Mouse (Mus musculus): ENCODE measurements at regions not wholly inside any gene's neighbourhood (a gene's known extent, or its start where the extent isn't known, plus 50 kb on each side); places are given as distances from the start of the nearest gene placed in this dataset.

- Histone ChIP-seq H3K9ac (no peak overlapping the region), H3K36me3 (replicated peaks) (no peaks in the 10 kb centered on the region), H3K4me1 (0 out of 2 replicates have a peak, but pooled peaks cover 3% of the 10 kb centered on the region), H3K4me3 (replicated peaks) (no peak overlapping the region), H3K9me3 (no peaks in the 10 kb centered on the region), H3K4me2 (no peak overlapping the region), H3K27me3 (no peaks in the 10 kb centered on the region), H3K27ac (no peak overlapping the region)
- peak; percentile 36; the same call in 1 of the 2 replicates for ATAC-seq (ENCODE audit: low FRiP score)
- WGBS: 11% methylated on average over 3 of the region's 3 CpGs
Measured at GRCm38 (mm10) chr5:80484676-80485075, 535.3 kb upstream of the Adgrl3 start.

- Histone ChIP-seq H3K36me3 (replicated peaks) (no peaks in the 10 kb centered on the region), H3K27ac (no peak overlapping the region), H3K27me3 (no peaks in the 10 kb centered on the region), H3K4me2 (no peak overlapping the region), H3K9ac (no peak overlapping the region), H3K4me3 (replicated peaks) (no peak overlapping the region), H3K4me1 (0 out of 2 replicates have a peak, but pooled peaks cover 3% of the 10 kb centered on the region), H3K9me3 (no peaks in the 10 kb centered on the region)
- 64% methylated on average over 1 of the region's 1 CpGs for WGBS
- no peak for ATAC-seq (ENCODE audit: low FRiP score)
Measured at GRCm38 (mm10) chr5:80488332-80488731, 531.6 kb upstream of the Adgrl3 start.

GRCm38 (mm10) chr5:80508672-80509071 lies 511.3 kb upstream of the Adgrl3 start:
- H3K9me3 ChIP-seq: no peaks in the 10 kb centered on the region
- no peak overlapping the region for H3K27ac ChIP-seq
- H3K27me3 ChIP-seq: no peaks in the 10 kb centered on the region
- no peak overlapping the region for H3K4me2 ChIP-seq
- no peaks in the 10 kb centered on the region for H3K4me1 ChIP-seq
- H3K36me3 ChIP-seq (replicated peaks): no peaks in the 10 kb centered on the region
- ATAC-seq (ENCODE audit: low FRiP score): peak; percentile 30; the same call in 1 of the 2 replicates
- WGBS: 28% methylated on average over 2 of the region's 2 CpGs
- no peak overlapping the region for H3K4me3 ChIP-seq (replicated peaks)
- H3K9ac ChIP-seq: no peak overlapping the region

GRCm38 (mm10) chr5:80539997-80540396 lies 479.9 kb upstream of the Adgrl3 start:
- no peak for ATAC-seq (ENCODE audit: low FRiP score)
- WGBS: 67% methylated on average over 1 of the region's 1 CpGs
- Histone ChIP-seq H3K9ac (no peak overlapping the region), H3K27me3 (no peaks in the 10 kb centered on the region), H3K9me3 (no peaks in the 10 kb centered on the region), H3K4me2 (no peak overlapping the region), H3K27ac (no peak overlapping the region), H3K4me1 (no peaks in the 10 kb centered on the region), H3K4me3 (replicated peaks) (no peak overlapping the region), H3K36me3 (replicated peaks) (no peaks in the 10 kb centered on the region)

GRCm38 (mm10) chr5:80551673-80552072 lies 468.3 kb upstream of the Adgrl3 start:
- no peaks in the 10 kb centered on the region for H3K4me1 ChIP-seq
- H3K36me3 ChIP-seq (replicated peaks): no peaks in the 10 kb centered on the region
- no peaks in the 10 kb centered on the region for H3K27me3 ChIP-seq
- WGBS: 82% methylated on average over 7 of the region's 7 CpGs
- H3K4me3 ChIP-seq (replicated peaks): no peak overlapping the region
- H3K27ac ChIP-seq: no peak overlapping the region
- H3K9ac ChIP-seq: no peak overlapping the region
- no peak for ATAC-seq (ENCODE audit: low FRiP score)
- no peaks in the 10 kb centered on the region for H3K9me3 ChIP-seq
- no peak overlapping the region for H3K4me2 ChIP-seq

GRCm38 (mm10) chr5:80578741-80579140 lies 441.2 kb upstream of the Adgrl3 start:
- no peak overlapping the region for H3K27ac ChIP-seq
- no peaks in the 10 kb centered on the region for H3K36me3 ChIP-seq (replicated peaks)
- no peaks in the 10 kb centered on the region for H3K27me3 ChIP-seq
- no peaks in the 10 kb centered on the region for H3K4me1 ChIP-seq
- no peaks in the 10 kb centered on the region for H3K9me3 ChIP-seq
- no peak overlapping the region for H3K9ac ChIP-seq
- 96% methylated on average over 1 of the region's 1 CpGs for WGBS
- no peak overlapping the region for H3K4me3 ChIP-seq (replicated peaks)
- no peak for ATAC-seq (ENCODE audit: low FRiP score)
- no peak overlapping the region for H3K4me2 ChIP-seq

GRCm38 (mm10) chr5:80611571-80611970 lies 408.4 kb upstream of the Adgrl3 start:
- H3K27ac ChIP-seq: no peak overlapping the region
- no peaks in the 10 kb centered on the region for H3K36me3 ChIP-seq (replicated peaks)
- no peak overlapping the region for H3K4me3 ChIP-seq (replicated peaks)
- no peak overlapping the region for H3K4me2 ChIP-seq
- WGBS: 97% methylated on average over 3 of the region's 3 CpGs
- no peaks in the 10 kb centered on the region for H3K4me1 ChIP-seq
- no peak overlapping the region for H3K9ac ChIP-seq
- H3K9me3 ChIP-seq: no peaks in the 10 kb centered on the region
- no peaks in the 10 kb centered on the region for H3K27me3 ChIP-seq
- no peak for ATAC-seq (ENCODE audit: low FRiP score)

- no peak for ATAC-seq (ENCODE audit: low FRiP score)
- no peaks in the 10 kb centered on the region for H3K4me1 ChIP-seq
- H3K27ac ChIP-seq: no peak overlapping the region
- H3K4me2 ChIP-seq: no peak overlapping the region
- H3K4me3 ChIP-seq (replicated peaks): no peak overlapping the region
- no peaks in the 10 kb centered on the region for H3K27me3 ChIP-seq
- 73% methylated on average over 3 of the region's 3 CpGs for WGBS
- H3K9ac ChIP-seq: no peak overlapping the region
- no peaks in the 10 kb centered on the region for H3K36me3 ChIP-seq (replicated peaks)
- H3K9me3 ChIP-seq: no peaks in the 10 kb centered on the region
Measured at GRCm38 (mm10) chr5:80627225-80627624, 392.7 kb upstream of the Adgrl3 start.

GRCm38 (mm10) chr5:80659043-80659442 lies 360.9 kb upstream of the Adgrl3 start:
- WGBS: 78% methylated on average over 5 of the region's 5 CpGs
- Histone ChIP-seq H3K4me3 (replicated peaks) (no peak overlapping the region), H3K4me1 (no peaks in the 10 kb centered on the region), H3K9me3 (no peaks in the 10 kb centered on the region), H3K9ac (no peak overlapping the region), H3K27me3 (no peaks in the 10 kb centered on the region), H3K4me2 (no peak overlapping the region), H3K36me3 (replicated peaks) (no peaks in the 10 kb centered on the region), H3K27ac (no peak overlapping the region)
- no peak for ATAC-seq (ENCODE audit: low FRiP score)

- H3K9me3 ChIP-seq: no peaks in the 10 kb centered on the region
- 56% methylated on average over 3 of the region's 3 CpGs for WGBS
Measured at GRCm38 (mm10) chr5:80659530-80659929, 360.4 kb upstream of the Adgrl3 start.

GRCm38 (mm10) chr5:80670258-80670947 lies 349.5 kb upstream of the Adgrl3 start:
- no peaks in the 10 kb centered on the region for H3K4me1 ChIP-seq
- H3K4me3 ChIP-seq (replicated peaks): no peak overlapping the region
- H3K36me3 ChIP-seq (replicated peaks): no peaks in the 10 kb centered on the region
- H3K4me2 ChIP-seq: no peak overlapping the region
- H3K27ac ChIP-seq: no peak overlapping the region
- 86% methylated on average over 7 of the region's 7 CpGs for WGBS
- no peak for ATAC-seq (ENCODE audit: low FRiP score)
- no peaks in the 10 kb centered on the region for H3K9me3 ChIP-seq
- H3K27me3 ChIP-seq: no peaks in the 10 kb centered on the region
- no peak overlapping the region for H3K9ac ChIP-seq

More at GRCm38 (mm10) chr5:80659530-80659929, 360.4 kb upstream of the Adgrl3 start:
- H3K9ac ChIP-seq: no peak overlapping the region
- no peak overlapping the region for H3K4me2 ChIP-seq
- H3K4me1 ChIP-seq: no peaks in the 10 kb centered on the region
- no peaks in the 10 kb centered on the region for H3K27me3 ChIP-seq
- no peak for ATAC-seq (ENCODE audit: low FRiP score)
- no peaks in the 10 kb centered on the region for H3K36me3 ChIP-seq (replicated peaks)
- no peak overlapping the region for H3K4me3 ChIP-seq (replicated peaks)
- H3K27ac ChIP-seq: no peak overlapping the region

- no peaks in the 10 kb centered on the region for H3K36me3 ChIP-seq (replicated peaks)
- WGBS: 40% methylated on average over 2 of the region's 2 CpGs
Measured at GRCm38 (mm10) chr5:80683431-80683830, 336.5 kb upstream of the Adgrl3 start.

GRCm38 (mm10) chr5:80700848-80701247 lies 319.1 kb upstream of the Adgrl3 start:
- no peaks in the 10 kb centered on the region for H3K27me3 ChIP-seq
- H3K9me3 ChIP-seq: no peaks in the 10 kb centered on the region
- no peak overlapping the region for H3K27ac ChIP-seq
- H3K36me3 ChIP-seq (replicated peaks): no peaks in the 10 kb centered on the region
- no peak for ATAC-seq (ENCODE audit: low FRiP score)
- no peak overlapping the region for H3K4me2 ChIP-seq
- no peak overlapping the region for H3K4me3 ChIP-seq (replicated peaks)
- no peak overlapping the region for H3K9ac ChIP-seq
- WGBS: 95% methylated on average over 2 of the region's 2 CpGs
- H3K4me1 ChIP-seq: no peaks in the 10 kb centered on the region

More at GRCm38 (mm10) chr5:80683431-80683830, 336.5 kb upstream of the Adgrl3 start:
- H3K9ac ChIP-seq: no peak overlapping the region
- H3K27me3 ChIP-seq: no peaks in the 10 kb centered on the region
- no peak overlapping the region for H3K27ac ChIP-seq
- H3K4me1 ChIP-seq: no peaks in the 10 kb centered on the region
- H3K4me3 ChIP-seq (replicated peaks): no peak overlapping the region
- H3K4me2 ChIP-seq: no peak overlapping the region
- no peaks in the 10 kb centered on the region for H3K9me3 ChIP-seq
- ATAC-seq (ENCODE audit: low FRiP score): no peak

Measured in forebrain, embryonic 12.5 days (tissue).